Mouse (Mus musculus): ENCODE data around the gene Scrg1.
"Not testable (repeated sequence)": the region's sequence is repeated elsewhere in the genome, so short reads cannot be mapped to it uniquely, and the experiment has no call there.

Scrg1 gene

DNA sequence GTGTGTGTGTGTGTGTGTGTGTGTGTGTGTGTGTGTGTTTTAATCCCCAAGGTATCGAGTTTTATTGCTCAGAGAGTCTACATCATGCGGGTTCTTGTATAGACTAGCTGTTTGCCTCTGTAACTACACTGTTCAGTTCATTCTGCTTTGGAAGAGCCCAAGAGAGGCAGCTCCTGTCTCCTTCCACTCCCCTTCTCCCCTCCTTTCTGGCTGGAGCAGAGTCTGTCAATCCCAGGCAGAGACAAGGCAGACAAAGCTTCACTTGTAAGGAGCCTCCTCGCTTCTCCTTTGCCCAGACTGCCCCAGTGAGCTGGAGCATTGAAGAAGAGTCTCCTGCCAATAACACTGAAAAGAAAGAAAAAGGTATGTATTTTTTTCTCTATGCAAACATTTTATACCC is at the start of gene Scrg1:
Scrg1 (plus strand) TSS at position 159 of the 400 bp plus-strand sequence.
- DNase-seq, result no peak

- DNase-seq, result no peak
These were observed 49.4 kb upstream of the Scrg1 start for GRCm38 (mm10) chr8:57406366-57406765.

- DNase-seq, result no peak
These were observed 46.4 kb upstream of the Scrg1 start for GRCm38 (mm10) chr8:57409333-57409732.

DNA sequence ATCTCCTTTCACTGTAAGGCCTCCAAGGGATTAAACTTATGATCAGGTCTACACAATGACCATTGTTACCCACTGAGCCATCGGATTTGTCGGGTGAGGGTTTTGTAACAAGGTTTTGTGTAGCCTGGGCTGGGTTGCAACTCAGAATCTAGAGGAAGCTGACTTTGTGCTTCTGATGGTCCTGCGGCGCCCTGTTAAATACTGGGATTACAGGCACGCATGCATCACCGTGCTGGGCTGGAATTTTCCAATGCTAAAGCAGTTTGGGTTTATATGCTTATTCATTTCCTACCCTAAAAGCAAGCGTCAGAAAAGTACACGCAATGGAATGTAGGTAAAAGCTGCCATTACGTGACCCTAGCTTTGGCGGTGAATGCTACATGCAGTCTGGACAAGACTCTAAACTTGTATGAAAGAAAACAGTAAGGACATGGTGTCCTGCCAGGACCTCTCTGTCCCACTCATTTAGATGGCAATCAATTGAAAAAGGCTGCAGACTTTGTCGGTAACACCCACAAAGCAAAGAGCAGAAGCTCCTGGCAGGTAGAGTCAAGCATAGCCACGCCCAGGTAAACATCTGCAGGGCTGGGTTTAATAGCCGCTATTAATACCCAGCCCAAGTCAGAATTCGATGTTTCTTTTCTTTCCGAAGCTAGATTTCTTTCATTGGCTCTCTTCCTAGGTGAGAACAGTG is 45.8 kb upstream of the Scrg1 start:
- DNase-seq, result no peak

DNA sequence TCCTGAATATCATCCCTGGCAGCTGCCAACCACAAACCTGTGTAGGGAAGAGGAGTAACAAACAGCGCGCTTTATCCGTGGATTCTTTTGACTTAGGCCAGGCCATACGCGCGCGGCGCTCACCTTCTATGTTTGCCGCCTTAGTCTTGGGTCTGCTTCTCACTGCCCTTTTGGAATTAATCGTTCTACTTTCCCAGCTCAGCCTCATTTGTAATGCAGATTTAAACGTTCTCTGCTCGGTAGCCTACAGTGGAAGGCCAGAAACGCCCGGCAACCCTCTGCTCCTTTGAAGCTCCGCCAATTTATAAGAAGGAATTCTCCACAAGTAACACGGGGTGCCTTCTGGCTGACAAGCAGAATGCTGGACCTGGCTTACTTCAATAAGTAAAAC is 45.3 kb upstream of the Scrg1 start:
- no peak for DNase-seq

- no peak for DNase-seq
These were observed 44.4 kb upstream of the Scrg1 start for GRCm38 (mm10) chr8:57411366-57411765.

GRCm38 (mm10) chr8:57416827-57417226 is 38.9 kb upstream of the Scrg1 start:
- no peak for DNase-seq

GRCm38 (mm10) chr8:57426074-57426473 is 29.6 kb upstream of the Scrg1 start:
- DNase-seq, result no peak

GRCm38 (mm10) chr8:57427581-57428366 is 27.9 kb upstream of the Scrg1 start:
- DNase-seq, result no peak

- DNase-seq, result no peak
These were observed 27.2 kb upstream of the Scrg1 start for GRCm38 (mm10) chr8:57428566-57428965.

- peak; percentile 81 for DNase-seq
These were observed 26.4 kb upstream of the Scrg1 start for GRCm38 (mm10) chr8:57429166-57429887.

- DNase-seq, result not testable (repeated sequence)
These were observed 25.8 kb upstream of the Scrg1 start for GRCm38 (mm10) chr8:57429888-57430274.

GRCm38 (mm10) chr8:57430901-57431300 is 24.8 kb upstream of the Scrg1 start:
- no peak for DNase-seq

DNA sequence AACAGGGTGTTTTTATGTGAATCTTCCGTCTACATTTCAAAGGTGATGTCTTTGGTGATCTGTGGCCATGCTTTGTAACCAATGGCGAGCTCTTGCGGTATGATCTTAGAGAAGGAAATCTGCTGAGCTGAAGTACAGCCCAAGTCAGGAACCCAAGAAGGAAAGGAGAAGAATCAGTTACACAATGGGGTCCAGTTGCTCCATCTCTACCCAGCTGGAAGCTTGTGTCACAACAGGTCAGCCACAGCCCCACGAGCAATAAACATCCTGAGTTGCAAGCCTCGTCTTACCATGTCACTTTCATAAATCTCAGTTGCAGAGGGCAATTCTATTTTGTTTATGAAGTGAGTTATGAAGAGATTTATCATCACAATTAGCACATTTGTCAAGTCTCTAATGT is 22.9 kb upstream of the Scrg1 start:
- DNase-seq, result no peak

DNA sequence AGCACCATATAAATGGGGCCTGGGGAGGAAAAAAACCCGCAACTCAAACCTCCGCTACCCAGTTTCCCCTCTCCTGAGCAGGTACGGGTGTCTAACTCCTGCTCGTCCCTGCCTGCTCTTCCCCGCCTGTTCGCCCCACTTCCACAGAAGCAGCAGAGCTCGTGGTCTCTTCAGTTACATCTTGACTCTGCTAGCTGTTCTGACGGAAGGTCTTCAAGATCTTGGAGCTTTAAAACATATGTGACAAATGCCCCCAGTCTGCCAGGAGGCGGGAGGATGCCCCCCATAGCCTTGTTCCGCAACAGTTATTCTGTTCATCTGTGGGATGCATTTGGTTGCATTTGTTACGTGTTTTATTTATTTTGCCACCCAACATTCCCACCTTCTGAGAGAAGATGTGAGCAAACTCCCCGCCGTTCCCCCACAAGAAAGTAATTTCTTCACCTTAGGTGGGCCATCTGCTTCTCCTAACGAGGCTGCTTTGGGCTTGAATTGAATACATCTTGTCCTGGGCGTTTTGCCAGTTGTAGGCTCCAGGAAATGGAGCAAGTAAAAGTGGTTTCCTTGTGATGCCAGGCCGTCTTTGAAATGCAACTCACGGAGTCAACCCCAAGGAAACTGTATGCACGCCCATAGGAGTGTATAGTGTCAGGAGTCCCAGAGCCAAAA is 19.8 kb upstream of the Scrg1 start:
- DNase-seq, result peak; percentile 84

DNA sequence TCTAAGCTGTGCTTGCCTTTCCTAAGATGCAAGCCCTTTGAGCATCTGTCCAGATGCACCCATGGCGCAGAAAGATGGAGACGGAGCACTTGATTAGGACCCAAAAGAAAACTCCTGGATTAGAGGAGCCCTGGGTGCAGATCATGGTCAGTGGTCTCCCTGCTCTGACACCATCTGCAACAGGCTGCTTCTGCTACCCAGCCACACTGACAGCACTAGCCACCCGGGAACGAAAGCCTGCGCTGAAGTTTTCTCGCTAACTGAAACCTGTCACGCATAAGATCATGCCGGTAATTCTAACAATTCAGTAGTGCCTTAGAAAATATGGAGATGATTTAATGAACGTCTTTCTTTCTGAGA is 19.3 kb upstream of the Scrg1 start:
- DNase-seq, result no peak

GRCm38 (mm10) chr8:57441131-57441530 is 14.6 kb upstream of the Scrg1 start:
- no peak for DNase-seq

- no peak for DNase-seq
These were observed 14.2 kb upstream of the Scrg1 start for GRCm38 (mm10) chr8:57441556-57441955.

GRCm38 (mm10) chr8:57443289-57443688 is 12.4 kb upstream of the Scrg1 start:
- DNase-seq, result no peak

GRCm38 (mm10) chr8:57445901-57446300 is 9.8 kb upstream of the Scrg1 start:
- not testable (repeated sequence) for DNase-seq

- DNase-seq, result no peak
These were observed 5.0 kb upstream of the Scrg1 start for GRCm38 (mm10) chr8:57450726-57451125.

DNA sequence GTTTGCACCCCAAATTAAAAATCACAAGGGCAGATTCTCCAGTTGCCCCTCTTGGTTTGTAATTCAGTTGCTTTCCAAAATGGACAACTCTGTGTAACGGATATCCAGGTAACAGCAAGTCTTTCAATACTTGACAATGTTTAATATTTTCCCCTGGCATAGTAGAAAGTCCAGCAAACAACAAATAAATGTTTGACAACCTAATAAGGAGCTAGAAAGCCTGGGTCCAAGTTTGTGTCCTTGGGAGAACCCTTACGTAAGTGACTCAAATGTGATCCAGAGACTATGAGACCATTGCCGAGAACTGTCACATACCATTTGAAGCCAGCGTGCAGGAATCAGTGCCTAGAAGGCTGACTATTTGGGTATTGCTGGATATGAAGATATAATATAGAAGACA is 3.8 kb upstream of the Scrg1 start:
- DNase-seq, result no peak

GRCm38 (mm10) chr8:57453361-57453760 is 2.4 kb upstream of the Scrg1 start:
- DNase-seq, result no peak

All from cerebellum, adult 9-10 months (tissue).